Mouse (Mus musculus): ENCODE data around the gene Crhr2. TPM values are rescaled to one million over a fixed set of nuclear protein-coding genes. Genes with fewer than 3 reads are reported as not detected.

The Crhr2 gene
- total and polyA plus RNA-seq, 3 experiments = not detected

DNA sequence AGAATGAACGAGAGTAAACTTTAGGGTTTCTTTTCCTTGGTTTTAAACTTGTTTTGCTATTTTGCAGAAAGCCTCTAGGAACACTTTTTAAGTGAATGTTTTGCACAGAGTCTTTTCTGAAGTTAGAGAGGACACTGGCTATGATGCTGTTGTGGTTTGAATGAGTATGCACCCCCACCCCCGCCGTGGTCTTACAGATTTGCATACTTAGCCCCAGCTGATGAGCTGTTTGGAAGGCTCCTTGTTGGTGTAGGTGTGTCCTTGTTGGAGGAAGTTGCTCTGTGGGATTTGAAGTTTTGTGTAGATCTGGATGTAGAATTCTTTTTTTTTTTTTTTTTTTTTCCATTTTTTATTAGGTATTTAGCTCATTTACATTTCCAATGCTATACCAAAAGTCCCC lies 75.4 kb downstream of the Crhr2 start:
- peak; percentile 80 for DNase-seq (ENCODE audit: extremely low read depth)
- H3K4me2 ChIP-seq (ENCODE audit: insufficient read depth, low read depth, poor library complexity, severe bottlenecking) = no peak overlapping the region
- H3K79me2 ChIP-seq (replicated peaks; ENCODE audit: control insufficient read depth, extremely low read depth, insufficient read depth, poor library complexity, severe bottlenecking) = peaks cover 25% of the 10 kb centered on the region
- H3K4me3 ChIP-seq (replicated peaks in 1 of 3; ENCODE audit: low read depth in 2 of 3, low read length in 2 of 3, poor library complexity in 1 of 3) = no peak overlapping the region
- no peak overlapping the region for H3K9ac ChIP-seq (ENCODE audit: insufficient read depth, low read depth)
- H3K27me3 ChIP-seq (replicated peaks) = no peaks in the 10 kb centered on the region
- H3K36me3 ChIP-seq (replicated peaks in 1 of 2; ENCODE audit: control insufficient read depth in 1 of 2, insufficient read depth in 1 of 2, low read length in 1 of 2) = peaks cover 80 to 96% of the 10 kb centered on the region in 2 experiments
- peaks cover 11 to 43% of the 10 kb centered on the region in 2 experiments for H3K4me1 ChIP-seq (ENCODE audit: control insufficient read depth in 1 of 2, insufficient read depth in 2 of 2)
- dilution Hi-C loops (cut with MboI; ENCODE audit: extremely low pct_ligation_motif_present, extremely low pct_unique_long_range_greater_than_20kb, low sequenced_read_pairs) = no loop called here
- no peak overlapping the region for H3K27ac ChIP-seq (ENCODE audit: insufficient read depth, low read depth)
- no peaks in the 10 kb centered on the region for H3K9me3 ChIP-seq (replicated peaks; ENCODE audit: low read length)
- peak; percentile 68 for TF ChIP-seq ETS1 (conservative IDR thresholded peaks at IDR 0.05; ENCODE audit: low read depth, low read length)
- TF ChIP-seq MAZ (IDR thresholded peaks at IDR 0.05; ENCODE audit: low read depth, low read length) = 0 out of 2 replicates have a peak, but pooled peaks have one; percentile 56
- TF ChIP-seq IRF4 (IDR thresholded peaks at IDR 0.05; ENCODE audit: low read depth, low read length) = no peak
- no peak for TF ChIP-seq KAT2A (IDR thresholded peaks at IDR 0.05; ENCODE audit: insufficient replicate concordance, low read length)
- TF ChIP-seq SIN3A (IDR thresholded peaks at IDR 0.05; ENCODE audit: low read length) = peak; percentile 24; the same call in 1 of the 2 replicates
- in situ Hi-C loops (cut with MboI; ENCODE audit: low pct_ligation_motif_present, low pct_unique_long_range_greater_than_20kb, low sequenced_read_pairs) = no loop called here

DNA sequence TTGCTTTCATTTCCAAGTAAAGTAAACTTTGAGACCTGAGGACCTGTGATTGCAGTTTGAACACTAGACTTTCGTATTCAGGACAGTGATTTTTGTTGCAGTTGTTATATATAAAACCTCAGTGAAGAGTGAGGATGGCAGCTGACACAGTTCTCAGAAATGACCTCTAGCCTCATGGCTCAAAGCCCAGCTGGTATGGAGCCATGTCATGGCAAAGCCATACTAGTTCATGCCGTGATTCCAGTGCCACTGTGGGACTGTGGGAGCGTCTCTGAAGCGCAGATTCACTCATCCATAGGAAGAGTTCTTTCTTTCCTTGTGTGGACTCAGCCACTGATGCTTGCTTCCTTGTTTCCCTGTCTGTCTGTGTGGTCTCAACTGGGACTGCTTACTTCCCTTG lies 78.3 kb downstream of the Crhr2 start:
- DNase-seq (ENCODE audit: extremely low read depth) = no peak
- no peak for TF ChIP-seq USF2 (conservative IDR thresholded peaks at IDR 0.05; ENCODE audit: low read depth, low read length)
- TF ChIP-seq MAFK (IDR thresholded peaks at IDR 0.05; ENCODE audit: insufficient replicate concordance, low read length) = no peak
- TF ChIP-seq MEF2A (IDR thresholded peaks at IDR 0.05; ENCODE audit: borderline replicate concordance, low read depth, low read length) = no peak
- no peak for TF ChIP-seq GABPA (IDR thresholded peaks at IDR 0.05; ENCODE audit: insufficient replicate concordance, low read depth, low read length)
- no peak for TF ChIP-seq ETS1 (conservative IDR thresholded peaks at IDR 0.05; ENCODE audit: low read depth, low read length)
- TF ChIP-seq JUND (conservative IDR thresholded peaks at IDR 0.05; ENCODE audit: low read depth, low read length) = no peak
- no peak for TF ChIP-seq ELF1 (IDR thresholded peaks at IDR 0.05; ENCODE audit: low read depth, low read length)
- no peak for TF ChIP-seq BHLHE40 (IDR thresholded peaks at IDR 0.05; ENCODE audit: low read depth, low read length)
- TF ChIP-seq JUN (IDR thresholded peaks at IDR 0.05; ENCODE audit: insufficient read depth, low read depth, low read length) = no peak
- TF ChIP-seq CHD2 (IDR thresholded peaks at IDR 0.05; ENCODE audit: low read length) = no peak
- no peak for TF ChIP-seq KAT2A (IDR thresholded peaks at IDR 0.05; ENCODE audit: insufficient replicate concordance, low read length)
- TF ChIP-seq HCFC1 (IDR thresholded peaks at IDR 0.05; ENCODE audit: low read depth, low read length) = no peak
- TF ChIP-seq PAX5 (IDR thresholded peaks at IDR 0.05; ENCODE audit: low read length) = no peak
- TF ChIP-seq POLR2AphosphoS2 (IDR thresholded peaks at IDR 0.05; ENCODE audit: low read depth, low read length) = no peak
- no peak for TF ChIP-seq RAD21 (IDR thresholded peaks at IDR 0.05; ENCODE audit: low read depth, low read length)
- dilution Hi-C loops (cut with MboI; ENCODE audit: extremely low pct_ligation_motif_present, extremely low pct_unique_long_range_greater_than_20kb, low sequenced_read_pairs) (no loop called here), in situ Hi-C loops (cut with MboI; ENCODE audit: low pct_ligation_motif_present, low pct_unique_long_range_greater_than_20kb, low sequenced_read_pairs) (no loop called here)
- Histone ChIP-seq H3K27ac (ENCODE audit: insufficient read depth, low read depth) (peak overlapping the region; percentile 28; the same call in 1 of the 2 replicates), H3K36me3 (replicated peaks in 1 of 2; ENCODE audit: control insufficient read depth in 1 of 2, insufficient read depth in 1 of 2, low read length in 1 of 2) (peaks cover 77 to 96% of the 10 kb centered on the region in 2 experiments), H3K79me2 (replicated peaks; ENCODE audit: control insufficient read depth, extremely low read depth, insufficient read depth, poor library complexity, severe bottlenecking) (peaks cover 29% of the 10 kb centered on the region), H3K9me3 (replicated peaks; ENCODE audit: low read length) (no peaks in the 10 kb centered on the region), H3K4me1 (ENCODE audit: control insufficient read depth in 1 of 2, insufficient read depth in 2 of 2) (peaks cover 11 to 43% of the 10 kb centered on the region in 2 experiments), H3K27me3 (replicated peaks) (no peaks in the 10 kb centered on the region), H3K4me3 (replicated peaks in 1 of 3; ENCODE audit: low read depth in 2 of 3, low read length in 2 of 3, poor library complexity in 1 of 3) (no peak overlapping the region), H3K4me2 (ENCODE audit: insufficient read depth, low read depth, poor library complexity, severe bottlenecking) (no peak overlapping the region), H3K9ac (ENCODE audit: insufficient read depth, low read depth) (no peak overlapping the region)

Data from CH12.LX (cell line).